Comparison of ENCODE assay signal across 8 mouse cellular contexts in the genomic region with DNA sequence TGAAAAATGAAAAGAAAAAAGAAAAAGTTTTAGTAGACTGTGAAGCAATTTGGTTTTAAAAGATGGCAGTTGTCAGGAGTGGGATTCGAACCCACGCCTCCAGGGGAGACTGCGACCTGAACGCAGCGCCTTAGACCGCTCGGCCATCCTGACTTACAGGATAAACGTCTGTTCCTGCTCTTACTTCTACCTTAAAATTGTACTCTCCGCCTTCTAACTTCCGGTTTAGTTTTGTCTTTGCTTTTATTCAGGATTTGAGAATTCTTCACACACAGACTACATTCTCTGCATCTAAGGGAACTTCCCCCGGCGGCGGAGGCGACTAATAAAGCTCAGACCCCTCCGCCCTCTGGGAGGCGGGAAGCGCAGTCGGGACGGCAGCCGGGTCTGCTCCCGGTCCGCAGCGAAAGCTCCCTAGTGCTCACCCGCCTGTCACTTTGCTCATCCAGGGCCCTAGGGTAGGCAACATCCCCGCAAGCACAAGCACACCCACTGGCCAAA. TPM values are rescaled to one million over a fixed set of nuclear protein-coding genes. Genes with fewer than 3 reads are reported as not detected.
DNase-seq lines count a peak whose midpoint lies in the region; ATAC-seq and TF ChIP-seq lines count a peak whose summit lies in the region.

No protein-coding gene starts in this region.

- ATAC-seq in CD4-positive, CD25-positive, alpha-beta regulatory T cell, adult 4 months: peak; percentile 78
- peak; percentile 78 for ATAC-seq in heart, embryonic 14.5 days (ENCODE audit: insufficient number of reproducible peaks, insufficient read depth, low FRiP score, low read depth)
- ATAC-seq in liver, postnatal 0 days: peak; percentile 81
- peak; percentile 85 for ATAC-seq in neural tube, embryonic 13.5 days (ENCODE audit: low read depth)

- TF ChIP-seq POLR2A in brain, embryonic 14.5 days (IDR thresholded peaks at IDR 0.05; ENCODE audit: borderline replicate concordance, extremely low read depth, insufficient read depth, insufficient read length, poor library complexity, severe bottlenecking): 0 out of 2 replicates have a peak, but pooled peaks have one; percentile 8

- DNase-seq in brain, embryonic 14.5 days (ENCODE audit: low read depth): peak; percentile 92
- peak; percentile 78 for DNase-seq in forebrain, embryonic 10.5 days (ENCODE audit: extremely low spot score, low spot score)
- peak; percentile 83 for DNase-seq in kidney, postnatal 10 days
- peak; percentile 74 for DNase-seq in liver, postnatal 0 days
- DNase-seq in testis, postnatal 10 days (ENCODE audit: low spot score): peak; percentile 79

- H3K4me3 ChIP-seq in forebrain, embryonic 10.5 days: peak overlapping the region; percentile 71
- peak overlapping the region; percentile 77 to 96 for H3K4me3 ChIP-seq in heart, embryonic 14.5 days (ENCODE audit: control insufficient read depth in 1 of 2, insufficient read depth in 1 of 2, low read depth in 1 of 2, low read length in 2 of 2)
- H3K4me3 ChIP-seq in liver, postnatal 0 days (ENCODE audit: low read depth, low read length): peak overlapping the region; percentile 89
- H3K4me3 ChIP-seq in neural tube, embryonic 13.5 days: peak overlapping the region; percentile 74

- H3K4me2 ChIP-seq in heart, embryonic 14.5 days (ENCODE audit: low read length): peak overlapping the region; percentile 73
- H3K4me2 ChIP-seq in liver, postnatal 0 days (ENCODE audit: low read depth, low read length): peak overlapping the region; percentile 68
- peak overlapping the region; percentile 54 for H3K4me2 ChIP-seq in neural tube, embryonic 13.5 days

- TF ChIP-seq CTCF in brain, embryonic 14.5 days (IDR thresholded peaks at IDR 0.05; ENCODE audit: borderline replicate concordance, extremely low read depth, insufficient read depth, insufficient read length): no peak
- no peak for TF ChIP-seq CTCF in liver, postnatal 0 days (IDR thresholded peaks at IDR 0.05; ENCODE audit: low read depth)

- H3K4me1 ChIP-seq in forebrain, embryonic 10.5 days: peaks cover 11% of the 10 kb centered on the region
- H3K4me1 ChIP-seq in heart, embryonic 14.5 days (ENCODE audit: control insufficient read depth in 2 of 2, insufficient read depth in 2 of 2, low read length in 2 of 2): peaks cover 0 to 2% of the 10 kb centered on the region in 2 experiments; a peak in 1 of 4 replicates
- peaks cover 3% of the 10 kb centered on the region; the same call in 1 of the 2 replicates for H3K4me1 ChIP-seq in liver, postnatal 0 days (ENCODE audit: insufficient read depth)
- peaks cover 9% of the 10 kb centered on the region for H3K4me1 ChIP-seq in neural tube, embryonic 13.5 days (replicated peaks)

- under 1% methylated on average over 25 of the region's 25 CpGs for WGBS in forebrain, embryonic 10.5 days
- under 1% methylated on average over 25 of the region's 25 CpGs for WGBS in heart, embryonic 14.5 days
- under 1% methylated on average over 25 of the region's 25 CpGs for WGBS in liver, postnatal 0 days (ENCODE audit: insufficient replicate concordance)
- under 1% methylated on average over 25 of the region's 25 CpGs for WGBS in neural tube, embryonic 13.5 days

- H3K27me3 ChIP-seq in forebrain, embryonic 10.5 days (ENCODE audit: poor library complexity, severe bottlenecking): peaks cover 16% of the 10 kb centered on the region; the same call in 1 of the 2 replicates
- 0 out of 2 replicates have a peak, but pooled peaks cover 1% of the 10 kb centered on the region for H3K27me3 ChIP-seq in heart, embryonic 14.5 days (ENCODE audit: control insufficient read depth, insufficient read depth, low read length)
- no peaks in the 10 kb centered on the region for H3K27me3 ChIP-seq in liver, postnatal 0 days (ENCODE audit: insufficient read depth, low read length)
- H3K27me3 ChIP-seq in neural tube, embryonic 13.5 days: no peaks in the 10 kb centered on the region

- peak overlapping the region; percentile 87 for H3K27ac ChIP-seq in forebrain, embryonic 10.5 days
- H3K27ac ChIP-seq in heart, embryonic 14.5 days (replicated peaks in 1 of 2; ENCODE audit: control insufficient read depth in 1 of 2, insufficient read depth in 1 of 2, low read depth in 2 of 2, low read length in 2 of 2): peak overlapping the region; percentile 85 to 94
- H3K27ac ChIP-seq in liver, postnatal 0 days (ENCODE audit: low read depth): peak overlapping the region; percentile 89
- peak overlapping the region; percentile 80 for H3K27ac ChIP-seq in neural tube, embryonic 13.5 days (replicated peaks)

- H3K9ac ChIP-seq in heart, embryonic 14.5 days (ENCODE audit: low read length): peak overlapping the region; percentile 81
- peak overlapping the region; percentile 86 for H3K9ac ChIP-seq in liver, postnatal 0 days (replicated peaks)
- H3K9ac ChIP-seq in neural tube, embryonic 13.5 days: peak overlapping the region; percentile 76

- no peaks in the 10 kb centered on the region for H3K9me3 ChIP-seq in forebrain, embryonic 10.5 days
- no peaks in the 10 kb centered on the region for H3K9me3 ChIP-seq in heart, embryonic 14.5 days (ENCODE audit: control insufficient read depth, low read length)
- H3K9me3 ChIP-seq in liver, postnatal 0 days (ENCODE audit: low read length): no peaks in the 10 kb centered on the region
- H3K9me3 ChIP-seq in neural tube, embryonic 13.5 days: no peaks in the 10 kb centered on the region

- peak; percentile 16; the same call in 1 of the 2 replicates for TF ChIP-seq EP300 in liver, postnatal 0 days (IDR thresholded peaks at IDR 0.05; ENCODE audit: low read depth)

- no peaks in the 10 kb centered on the region for H3K36me3 ChIP-seq in forebrain, embryonic 10.5 days (replicated peaks)
- no peaks in the 10 kb centered on the region for H3K36me3 ChIP-seq in heart, embryonic 14.5 days (ENCODE audit: control insufficient read depth, insufficient read depth, low read length)
- no peaks in the 10 kb centered on the region for H3K36me3 ChIP-seq in liver, postnatal 0 days (replicated peaks; ENCODE audit: insufficient read depth, low read length)
- no peaks in the 10 kb centered on the region for H3K36me3 ChIP-seq in neural tube, embryonic 13.5 days

RNA-seq across cellular contexts. Expression of a gene that starts 12.3 kb away (rescaled TPM):
- not detected for polyA plus RNA-seq in CD4-positive, CD25-positive, alpha-beta regulatory T cell, adult 4 months (2017; shearing (Covaris generic))
- 0.05 and 0.12 TPM in 2 replicates for polyA plus RNA-seq in brain, embryonic 14.5 days (2012; rRNA removed)
- polyA plus RNA-seq in forebrain, embryonic 10.5 days (2016; fragmentation: Nextera tagmentation; extraction: Ambion mirVana): 0.09 TPM in 1 of 2 replicates, not detected in the other
- 1.7 and 1.9 TPM in 2 replicates for polyA plus RNA-seq in heart, embryonic 14.5 days (2014; fragmentation: Nextera tagmentation; extraction: Ambion mirVana)
- 0.92 and 0.96 TPM in 2 replicates for polyA plus RNA-seq in liver, postnatal 0 days (2015; fragmentation: Nextera tagmentation; extraction: Ambion mirVana)
- polyA plus RNA-seq in neural tube, embryonic 13.5 days (2015; fragmentation: Nextera tagmentation; extraction: Ambion mirVana): 0.07 TPM in 1 of 2 replicates, not detected in the other

RNA-seq across cellular contexts. Expression of a gene that starts 29.7 kb away (rescaled TPM):
- polyA plus RNA-seq in CD4-positive, CD25-positive, alpha-beta regulatory T cell, adult 4 months (2017; shearing (Covaris generic)): 10 to 100 TPM; 12.4 to 14.5 TPM
- polyA plus RNA-seq in brain, embryonic 14.5 days (2012; rRNA removed): 7.2 and 8.3 TPM in 2 replicates
- 15.3 and 15.5 TPM in 2 replicates for polyA plus RNA-seq in forebrain, embryonic 10.5 days (2016; fragmentation: Nextera tagmentation; extraction: Ambion mirVana)
- 8.3 and 9.1 TPM in 2 replicates for polyA plus RNA-seq in heart, embryonic 14.5 days (2014; fragmentation: Nextera tagmentation; extraction: Ambion mirVana)
- polyA plus RNA-seq in liver, postnatal 0 days (2015; fragmentation: Nextera tagmentation; extraction: Ambion mirVana): 4.3 and 4.8 TPM in 2 replicates
- 9.5 and 10.3 TPM in 2 replicates for polyA plus RNA-seq in neural tube, embryonic 13.5 days (2015; fragmentation: Nextera tagmentation; extraction: Ambion mirVana)

RNA-seq across cellular contexts. Expression of a gene that starts 35.2 kb away (rescaled TPM):
- polyA plus RNA-seq in CD4-positive, CD25-positive, alpha-beta regulatory T cell, adult 4 months (2017; shearing (Covaris generic)): not detected
- polyA plus RNA-seq in brain, embryonic 14.5 days (2012; rRNA removed): 0.03 and 0.11 TPM in 2 replicates
- 0.52 and 0.54 TPM in 2 replicates for polyA plus RNA-seq in forebrain, embryonic 10.5 days (2016; fragmentation: Nextera tagmentation; extraction: Ambion mirVana)
- 0.40 and 0.43 TPM in 2 replicates for polyA plus RNA-seq in heart, embryonic 14.5 days (2014; fragmentation: Nextera tagmentation; extraction: Ambion mirVana)
- not detected in 2 replicates for polyA plus RNA-seq in liver, postnatal 0 days (2015; fragmentation: Nextera tagmentation; extraction: Ambion mirVana)
- polyA plus RNA-seq in neural tube, embryonic 13.5 days (2015; fragmentation: Nextera tagmentation; extraction: Ambion mirVana): 0.12 and 0.21 TPM in 2 replicates

Comparison
In these comparisons a context has a peak if more than half of its experiments do, and no peak if none do; other contexts are left out.
1. Peak in every context shown above with its lines: DNase-seq, ATAC-seq, H3K4me3 ChIP-seq and H3K27ac ChIP-seq.